Mouse (Mus musculus) heart, postnatal 0 days (tissue): ENCODE data around the gene Snrpn. TPM values are rescaled to one million over a fixed set of nuclear protein-coding genes. Genes with fewer than 3 reads are reported as not detected.
"Not testable (repeated sequence)": the region's sequence is repeated elsewhere in the genome, so short reads cannot be mapped to it uniquely, and the experiment has no call there.

Source experiments
- ATAC-seq: fragments of 200-750 bp; cut with Nextera tagmentation; 2 replicates; pipeline ENCODE4 v1.8.0; 2017; ENCODE audit warnings: low read depth, moderate number of reproducible peaks, moderate library complexity; ENCODE audit not compliant: insufficient read depth
- DNase-seq: peaks from one replicate; pipeline ENCODE4 v3.0.0-alpha.2; 2016; ENCODE audit warnings: low spot score
- H3K27ac ChIP-seq: fragments of 300-500 bp; sonication (generic); 2 replicates; pipeline ENCODE4 v1.5.1; 2014; ENCODE audit warnings: low read depth, mild to moderate bottlenecking
- H3K27me3 ChIP-seq: fragments of 300-500 bp; sonication (generic); 2 replicates; pipeline ENCODE4 v1.6.1; 2014; ENCODE audit warnings: low read length, mixed read lengths; ENCODE audit not compliant: control insufficient read depth, insufficient read depth
- H3K36me3 ChIP-seq: fragments of 300-500 bp; sonication (generic); replicated peaks from 2 replicates; pipeline ENCODE4 v1.6.1; 2014; ENCODE audit warnings: low read length, mixed read lengths; ENCODE audit not compliant: control insufficient read depth, insufficient read depth
- H3K4me1 ChIP-seq: fragments of 300-500 bp; sonication (generic); 2 replicates; pipeline ENCODE4 v1.6.1; 2014; ENCODE audit warnings: antibody characterized with exemption; ENCODE audit not compliant: control insufficient read depth, insufficient read depth
- H3K4me2 ChIP-seq: fragments of 300-500 bp; sonication (generic); 2 replicates; pipeline ENCODE4 v1.6.1; 2014; ENCODE audit warnings: low read depth, mild to moderate bottlenecking, low read length, moderate library complexity
- H3K4me3 ChIP-seq: fragments of 300-500 bp; sonication (generic); 2 replicates; pipeline ENCODE4 v1.5.1; 2014; ENCODE audit warnings: low read depth, low read length
- H3K9ac ChIP-seq: fragments of 300-500 bp; sonication (generic); replicated peaks from 2 replicates; pipeline ENCODE4 v1.6.1; 2014; ENCODE audit warnings: low read depth, low read length, mixed read lengths
- H3K9me3 ChIP-seq: fragments of 300-500 bp; sonication (generic); replicated peaks from 2 replicates; pipeline ENCODE4 v1.6.1; 2016; ENCODE audit warnings: low read length; ENCODE audit not compliant: control insufficient read depth
- CTCF ChIP-seq: IDR thresholded peaks from 2 replicates; pipeline ENCODE4 v1.5.1; 2016; ENCODE audit warnings: antibody characterized with exemption, control low read depth, low read depth
- EP300 ChIP-seq: IDR thresholded peaks from 2 replicates; pipeline ENCODE4 v1.6.1; 2016; ENCODE audit warnings: antibody characterized with exemption, low read depth
- WGBS: fragments of 180-500 bp; shearing (Covaris S2); extraction: QIAGEN DNeasy Blood & Tissue Kit; methylation state at CpG from one replicate; pipeline ENCODE4 v1.1.7; 2014; 5-methylcytosine and 5-hydroxymethylcytosine counted together
- polyA plus RNA-seq: library from polyadenylated mRNA; unstranded; fragments of >200 nt; fragmentation: Nextera tagmentation; extraction: Ambion mirVana; gene quantifications from 2 replicates; pipeline ENCODE4 v1.2.1, GENCODE M21; 2015
- total RNA-seq: library from RNA; depleted of rRNA; stranded (reverse); fragments of >200 nt; gene quantifications from 2 replicates; pipeline ENCODE4 v1.2.3, GENCODE M21; 2014; ENCODE audit warnings: low replicate concordance; rRNA removed

The Snrpn gene
- 25.5 and 27.2 TPM in 2 replicates for total RNA-seq
- 71.8 and 84.1 TPM in 2 replicates for polyA plus RNA-seq

DNA sequence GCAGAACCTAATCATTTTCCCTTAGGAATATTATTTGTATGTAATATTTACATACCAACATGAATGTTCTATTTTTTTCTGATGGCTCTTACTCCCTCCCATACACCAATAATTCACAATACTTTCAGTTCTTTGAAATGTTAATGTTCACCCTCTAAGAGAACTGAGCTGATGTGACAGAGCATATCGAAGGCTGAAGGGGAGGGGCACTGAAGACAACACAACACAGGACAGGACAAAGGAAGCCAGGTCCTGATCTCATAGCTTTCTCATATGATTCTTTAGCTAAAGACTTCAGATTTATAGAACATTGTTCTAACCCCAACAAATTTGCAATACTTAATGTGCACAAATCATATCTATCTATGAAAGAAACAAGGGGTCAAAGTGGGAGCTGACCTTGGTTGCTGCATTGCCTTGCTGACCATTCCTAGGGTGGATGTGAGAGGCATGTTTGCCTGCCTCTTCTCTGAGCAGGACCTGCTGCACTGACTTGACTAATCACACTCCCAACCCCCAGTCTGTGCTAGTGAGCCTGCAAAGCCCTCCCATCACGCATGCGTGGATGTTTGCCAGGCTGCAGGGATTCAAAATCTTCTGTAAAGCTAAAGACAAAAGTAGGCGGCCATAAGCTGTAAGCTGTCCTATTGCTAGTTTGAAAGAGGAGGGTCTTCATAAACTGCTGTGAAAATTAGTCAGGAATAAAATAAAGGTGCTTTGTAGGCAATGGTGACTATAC, at the start of gene Snrpn:
Gene Snrpn (minus strand): TSS at position 478 of the 739 bp plus-strand sequence.
- no peak within 1 kb of the TSS for H3K4me2 ChIP-seq
- DNase-seq, result no peak
- H3K36me3 ChIP-seq, result no peaks in the 10 kb centered on the region
- ATAC-seq, result no peak
- H3K27me3 ChIP-seq, result no peaks in the 10 kb centered on the region
- no peaks in the 10 kb centered on the region for H3K4me1 ChIP-seq
- H3K27ac ChIP-seq, result no peak within 1 kb of the TSS
- no peak within 1 kb of the TSS for H3K4me3 ChIP-seq
- no peak within 1 kb of the TSS for H3K9ac ChIP-seq
- 48% methylated on average over 4 of the region's 4 CpGs for WGBS
- no peak for TF ChIP-seq CTCF
- no peak for TF ChIP-seq EP300
- H3K9me3 ChIP-seq, result 0 out of 2 replicates have a peak, but pooled peaks cover 1% of the 10 kb centered on the region

- Histone ChIP-seq H3K27me3 (no peaks in the 10 kb centered on the region), H3K4me1 (no peaks in the 10 kb centered on the region), H3K9me3 (no peaks in the 10 kb centered on the region), H3K4me2 (no peak overlapping the region), H3K27ac (no peak overlapping the region), H3K9ac (no peak overlapping the region), H3K36me3 (no peaks in the 10 kb centered on the region), H3K4me3 (no peak overlapping the region)
- ATAC-seq (no peak), DNase-seq (no peak)
- 50% methylated on average over 5 of the region's 5 CpGs for WGBS
- TF ChIP-seq CTCF (no peak), EP300 (no peak)
Measured at GRCm38 (mm10) chr7:60170250-60171185, 30.5 kb upstream of the Snrpn start.

GRCm38 (mm10) chr7:60125332-60125731, 14.7 kb downstream of the Snrpn start:
- no peak overlapping the region for H3K4me2 ChIP-seq
- no peak overlapping the region for H3K27ac ChIP-seq
- no peak for ATAC-seq
- H3K4me1 ChIP-seq, result no peaks in the 10 kb centered on the region
- H3K36me3 ChIP-seq, result no peaks in the 10 kb centered on the region
- no peaks in the 10 kb centered on the region for H3K9me3 ChIP-seq
- DNase-seq, result no peak
- no peak overlapping the region for H3K4me3 ChIP-seq
- H3K27me3 ChIP-seq, result no peaks in the 10 kb centered on the region
- TF ChIP-seq CTCF (no peak), EP300 (no peak)
- no peak overlapping the region for H3K9ac ChIP-seq
- WGBS, result 57% methylated on average over 7 of the region's 7 CpGs

- H3K36me3 ChIP-seq, H3K27me3 ChIP-seq, DNase-seq, H3K9ac ChIP-seq, H3K4me3 ChIP-seq, H3K4me1 ChIP-seq, H3K27ac ChIP-seq, H3K4me2 ChIP-seq, H3K9me3 ChIP-seq, ATAC-seq: not testable (repeated sequence)
- 39% methylated on average over 3 of the region's 3 CpGs for WGBS
Measured at GRCm38 (mm10) chr7:60123086-60123624, 16.9 kb downstream of the Snrpn start.

- Histone ChIP-seq H3K27ac (no peak overlapping the region), H3K4me3 (no peak overlapping the region), H3K9me3 (no peaks in the 10 kb centered on the region), H3K36me3 (no peaks in the 10 kb centered on the region), H3K4me1 (no peaks in the 10 kb centered on the region), H3K27me3 (no peaks in the 10 kb centered on the region), H3K9ac (no peak overlapping the region), H3K4me2 (no peak overlapping the region)
- TF ChIP-seq CTCF (no peak), EP300 (no peak)
- no peak for DNase-seq
- no peak for ATAC-seq
- 54% methylated on average over 2 of the region's 2 CpGs for WGBS
Measured at GRCm38 (mm10) chr7:60122434-60123085, 17.5 kb downstream of the Snrpn start.
